Mouse (Mus musculus): ENCODE data around the gene Asphd1.

GRCm38 (mm10) chr7:126948626-126949025 lies 756 bp downstream of the Asphd1 start:
- TF ChIP-seq CTCF (conservative IDR thresholded peaks at IDR 0.05; ENCODE audit: low read length) (no peak), NANOG (IDR thresholded peaks at IDR 0.05; ENCODE audit: borderline replicate concordance, low read length) (no peak), POU5F1 (IDR thresholded peaks at IDR 0.05; ENCODE audit: borderline replicate concordance, low read length) (no peak)
